Mouse (Mus musculus) cerebellum, adult 11-12 months (tissue): ENCODE data around the gene Sorcs3.
A peak's percentile ranks its signal among the peaks of the same experiment; 100 is the strongest.

ENCODE experiments used
- DNase-seq: peaks from one replicate; pipeline ENCODE4 v3.0.0; 2022

Gene Sorcs3

GRCm38 (mm10) chr19:48544294-48544693 lies 338.5 kb downstream of the Sorcs3 start:
- DNase-seq, result no peak

- DNase-seq, result no peak
Measured at GRCm38 (mm10) chr19:48545421-48546132, 339.8 kb downstream of the Sorcs3 start.

GRCm38 (mm10) chr19:48546133-48546448 lies 340.3 kb downstream of the Sorcs3 start:
- DNase-seq, result no peak

GRCm38 (mm10) chr19:48548143-48548881 lies 342.5 kb downstream of the Sorcs3 start:
- peak; percentile 3 for DNase-seq

- DNase-seq, result no peak
Measured at GRCm38 (mm10) chr19:48559432-48559831, 353.6 kb downstream of the Sorcs3 start.

GRCm38 (mm10) chr19:48575736-48576135 lies 369.9 kb downstream of the Sorcs3 start:
- DNase-seq, result no peak

GRCm38 (mm10) chr19:48577169-48577568 lies 371.3 kb downstream of the Sorcs3 start:
- no peak for DNase-seq

GRCm38 (mm10) chr19:48584938-48585560 lies 379.2 kb downstream of the Sorcs3 start:
- DNase-seq, result no peak

GRCm38 (mm10) chr19:48616951-48617350 lies 411.1 kb downstream of the Sorcs3 start:
- DNase-seq, result no peak

GRCm38 (mm10) chr19:48630671-48631327 lies 425.0 kb downstream of the Sorcs3 start:
- no peak for DNase-seq

- no peak for DNase-seq
Measured at GRCm38 (mm10) chr19:48642566-48642965, 436.7 kb downstream of the Sorcs3 start.

- no peak for DNase-seq
Measured at GRCm38 (mm10) chr19:48649941-48650340, 444.1 kb downstream of the Sorcs3 start.

GRCm38 (mm10) chr19:48651617-48652016 lies 445.8 kb downstream of the Sorcs3 start:
- DNase-seq, result no peak

- DNase-seq, result no peak
Measured at GRCm38 (mm10) chr19:48660201-48660600, 454.4 kb downstream of the Sorcs3 start.

- DNase-seq, result peak; percentile 12
Measured at GRCm38 (mm10) chr19:48679896-48680295, 474.1 kb downstream of the Sorcs3 start.

- DNase-seq, result no peak
Measured at GRCm38 (mm10) chr19:48682485-48682884, 476.7 kb downstream of the Sorcs3 start.

GRCm38 (mm10) chr19:48686369-48686768 lies 480.5 kb downstream of the Sorcs3 start:
- DNase-seq, result no peak

- DNase-seq, result peak; percentile 43
Measured at GRCm38 (mm10) chr19:48700111-48700658, 494.4 kb downstream of the Sorcs3 start.

- no peak for DNase-seq
Measured at GRCm38 (mm10) chr19:48703763-48704162, 497.9 kb downstream of the Sorcs3 start.

GRCm38 (mm10) chr19:48706267-48706923 lies 500.6 kb downstream of the Sorcs3 start:
- no peak for DNase-seq

GRCm38 (mm10) chr19:48706924-48707320 lies 501.1 kb downstream of the Sorcs3 start:
- no peak for DNase-seq

GRCm38 (mm10) chr19:48725851-48726419 lies 520.1 kb downstream of the Sorcs3 start:
- no peak for DNase-seq
